Mouse (Mus musculus): ENCODE measurements around the gene Gm10715. TPM values are rescaled to one million over a fixed set of nuclear protein-coding genes. Genes with fewer than 3 reads are reported as not detected.
"Not testable (repeated sequence)": the region's sequence is repeated elsewhere in the genome, so short reads cannot be mapped to it uniquely, and the experiment has no call there.

The Gm10715 gene
- polyA plus RNA-seq, 1 experiment from 2014 or later = not detected

- not testable (repeated sequence) for H3K4me2 ChIP-seq (replicated peaks); H3K27ac ChIP-seq; H3K4me1 ChIP-seq (replicated peaks); H3K36me3 ChIP-seq; H3K4me3 ChIP-seq (replicated peaks); ATAC-seq; H3K9ac ChIP-seq; H3K9me3 ChIP-seq; H3K27me3 ChIP-seq (replicated peaks)
- 73% methylated on average over 6 of the region's 6 CpGs for WGBS
Measured at GRCm38 (mm10) chr9:3015896-3016295, 20.8 kb upstream of the Gm10715 start.

DNA sequence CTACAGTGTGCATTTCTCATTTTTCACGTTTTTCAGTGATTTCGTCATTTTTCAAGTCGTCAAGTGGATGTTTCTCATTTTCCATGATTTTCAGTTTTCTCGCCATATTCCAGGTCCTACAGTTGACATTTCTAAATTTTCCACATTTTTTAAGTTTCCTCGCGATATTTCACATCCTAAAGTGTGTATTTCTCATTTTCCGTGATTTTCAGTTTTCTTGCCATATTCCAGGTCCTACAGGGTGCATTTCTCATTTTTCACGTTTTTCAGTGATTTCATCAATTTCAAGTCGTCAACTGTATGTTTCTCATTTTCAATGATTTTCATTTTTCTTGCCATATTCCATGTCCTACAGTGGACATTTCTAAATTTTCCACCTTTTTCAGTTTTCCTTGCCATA lies 19.6 kb upstream of the Gm10715 start, which contains the start of gene Gm10719:
Gene Gm10719 (plus strand): TSS at position 301 of the 400 bp plus-strand sequence.
- ATAC-seq; H3K4me2 ChIP-seq (replicated peaks); H3K4me1 ChIP-seq (replicated peaks); H3K27ac ChIP-seq; H3K36me3 ChIP-seq; H3K4me3 ChIP-seq (replicated peaks); H3K9ac ChIP-seq; H3K27me3 ChIP-seq (replicated peaks); H3K9me3 ChIP-seq: not testable (repeated sequence)
- 89% methylated on average over 1 of the region's 9 CpGs for WGBS

- 61% methylated on average over 9 of the region's 9 CpGs for WGBS
- not testable (repeated sequence) for H3K4me3 ChIP-seq (replicated peaks); H3K4me2 ChIP-seq (replicated peaks); H3K9me3 ChIP-seq; H3K36me3 ChIP-seq; ATAC-seq; H3K27me3 ChIP-seq (replicated peaks); H3K9ac ChIP-seq; H3K4me1 ChIP-seq (replicated peaks); H3K27ac ChIP-seq
Measured at GRCm38 (mm10) chr9:3018944-3019343, 17.7 kb upstream of the Gm10715 start.

DNA sequence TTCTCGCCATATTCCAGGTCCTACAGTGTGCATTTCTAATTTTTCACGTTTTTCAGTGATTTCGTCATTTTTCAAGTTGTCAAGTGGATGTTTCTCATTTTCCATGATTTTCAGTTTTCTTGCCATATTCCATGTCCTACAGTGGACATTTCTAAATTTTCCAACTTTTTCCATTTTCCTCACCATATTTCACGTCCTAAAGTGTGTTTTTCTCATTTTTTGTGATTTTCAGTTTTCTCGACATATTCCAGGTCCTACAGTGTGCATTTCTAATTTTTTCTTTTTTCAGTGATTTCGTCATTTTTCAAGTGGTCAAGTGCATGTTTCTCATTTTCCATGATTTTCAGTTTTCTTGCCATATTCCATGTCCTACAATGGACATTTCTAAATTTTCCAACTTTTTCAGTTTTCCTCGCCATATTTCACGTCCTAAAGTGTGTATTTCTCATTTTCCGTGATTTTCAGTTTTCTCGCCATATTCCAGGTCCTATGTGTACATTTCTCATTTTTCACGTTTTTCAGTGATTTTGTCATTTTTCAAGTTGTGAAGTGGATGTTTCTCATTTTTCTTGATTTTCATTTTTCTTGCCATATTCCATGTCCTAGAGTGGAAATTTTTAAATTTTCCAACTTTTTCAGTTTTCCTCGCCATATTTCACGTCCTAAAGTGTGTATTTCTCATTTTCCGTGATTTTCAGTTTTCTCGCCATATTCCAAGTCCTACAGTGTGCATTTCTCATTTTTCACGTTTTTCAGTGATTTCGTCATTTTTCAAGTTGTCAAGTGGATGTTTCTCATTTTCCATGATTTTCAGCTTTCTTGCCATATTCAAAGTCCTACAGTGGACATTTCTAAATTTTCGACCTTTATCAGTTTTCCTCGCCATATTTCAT lies 16.6 kb upstream of the Gm10715 start:
- not testable (repeated sequence) for H3K27me3 ChIP-seq (replicated peaks); H3K36me3 ChIP-seq; H3K4me1 ChIP-seq (replicated peaks); H3K27ac ChIP-seq; H3K4me2 ChIP-seq (replicated peaks); H3K4me3 ChIP-seq (replicated peaks); H3K9me3 ChIP-seq; H3K9ac ChIP-seq
- ATAC-seq = peak; percentile 71; the same call in 1 of the 2 replicates
- 78% methylated on average over 17 of the region's 19 CpGs for WGBS

DNA sequence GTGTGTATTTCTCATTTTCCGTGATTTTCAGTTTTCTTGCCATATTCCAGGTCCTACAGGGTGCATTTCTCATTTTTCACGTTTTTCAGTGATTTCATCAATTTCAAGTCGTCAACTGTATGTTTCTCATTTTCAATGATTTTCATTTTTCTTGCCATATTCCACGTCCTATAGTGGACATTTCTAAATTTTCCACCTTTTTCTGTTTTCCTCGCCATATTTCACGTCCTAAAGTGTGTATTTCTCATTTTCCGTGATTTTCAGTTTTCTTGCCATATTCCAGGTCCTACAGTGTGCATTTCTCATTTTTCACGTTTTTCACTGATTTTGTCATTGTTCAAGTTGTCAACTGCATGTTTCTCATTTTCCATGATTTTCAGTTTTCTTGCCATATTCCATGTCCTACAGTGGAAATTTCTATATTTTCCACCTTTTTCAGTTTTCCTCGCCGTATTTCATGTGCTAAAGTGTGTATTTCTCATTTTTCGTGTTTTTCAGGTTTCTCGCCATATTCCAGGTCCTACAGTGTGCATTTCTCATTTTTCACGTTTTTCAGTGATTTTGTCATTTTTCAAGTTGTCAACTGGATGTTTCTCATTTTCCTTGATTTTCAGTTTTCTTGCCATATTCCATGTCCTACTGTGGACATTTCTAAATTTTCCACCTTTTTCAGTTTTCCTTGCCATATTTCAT lies 14.2 kb upstream of the Gm10715 start:
- not testable (repeated sequence) for H3K27me3 ChIP-seq (replicated peaks); H3K36me3 ChIP-seq; H3K27ac ChIP-seq; ATAC-seq; H3K4me2 ChIP-seq (replicated peaks); H3K4me1 ChIP-seq (replicated peaks); H3K4me3 ChIP-seq (replicated peaks); H3K9ac ChIP-seq; H3K9me3 ChIP-seq
- 75% methylated on average over 11 of the region's 13 CpGs for WGBS

- not testable (repeated sequence) for H3K9me3 ChIP-seq; H3K4me3 ChIP-seq (replicated peaks); H3K27me3 ChIP-seq (replicated peaks); H3K36me3 ChIP-seq; H3K4me2 ChIP-seq (replicated peaks); H3K9ac ChIP-seq; H3K27ac ChIP-seq; H3K4me1 ChIP-seq (replicated peaks); ATAC-seq
- WGBS = 74% methylated on average over 12 of the region's 13 CpGs
Measured at GRCm38 (mm10) chr9:3023312-3023984, 13.2 kb upstream of the Gm10715 start, which contains the start of gene Gm10718. Gene Gm10718, plus strand, starts transcription at chr9:3023547.

- H3K4me3 ChIP-seq (replicated peaks); H3K27ac ChIP-seq; H3K4me2 ChIP-seq (replicated peaks); H3K36me3 ChIP-seq; ATAC-seq; H3K27me3 ChIP-seq (replicated peaks); H3K9me3 ChIP-seq; H3K9ac ChIP-seq; H3K4me1 ChIP-seq (replicated peaks): not testable (repeated sequence)
- WGBS = 78% methylated on average over 16 of the region's 16 CpGs
Measured at GRCm38 (mm10) chr9:3023985-3024648, 12.6 kb upstream of the Gm10715 start.

- H3K9me3 ChIP-seq; ATAC-seq; H3K27ac ChIP-seq; H3K27me3 ChIP-seq (replicated peaks); H3K9ac ChIP-seq; H3K4me2 ChIP-seq (replicated peaks); H3K36me3 ChIP-seq; H3K4me1 ChIP-seq (replicated peaks); H3K4me3 ChIP-seq (replicated peaks): not testable (repeated sequence)
- 71% methylated on average over 12 of the region's 12 CpGs for WGBS
Measured at GRCm38 (mm10) chr9:3024912-3025467, 11.7 kb upstream of the Gm10715 start, which contains the start of gene Gm10717. Gene Gm10717, plus strand, starts transcription at chr9:3025417.

DNA sequence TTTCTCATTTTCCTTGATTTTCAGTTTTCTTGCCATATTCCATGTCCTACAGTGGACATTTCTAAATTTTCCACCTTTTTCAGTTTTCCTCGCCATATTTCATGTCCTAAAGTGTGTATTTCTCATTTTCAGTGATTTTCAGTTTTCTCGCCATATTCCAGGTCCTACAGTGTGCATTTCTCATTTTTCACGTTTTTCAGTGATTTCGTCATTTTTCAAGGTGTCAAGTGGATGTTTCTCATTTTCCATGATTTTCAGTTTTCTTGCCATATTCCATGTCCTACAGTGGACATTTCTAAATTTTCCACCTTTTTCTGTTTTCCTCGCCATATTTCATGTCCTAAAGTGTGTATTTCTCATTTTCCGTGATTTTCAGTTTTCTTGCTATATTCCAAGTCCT lies 11.0 kb upstream of the Gm10715 start:
- WGBS = 72% methylated on average over 5 of the region's 6 CpGs

GRCm38 (mm10) chr9:3026136-3026535 lies 10.5 kb upstream of the Gm10715 start:
- H3K27me3 ChIP-seq (replicated peaks); H3K4me3 ChIP-seq (replicated peaks); H3K9me3 ChIP-seq; H3K27ac ChIP-seq; H3K36me3 ChIP-seq; H3K4me1 ChIP-seq (replicated peaks); ATAC-seq; H3K4me2 ChIP-seq (replicated peaks); H3K9ac ChIP-seq: not testable (repeated sequence)
- 73% methylated on average over 5 of the region's 5 CpGs for WGBS

More for the DNA sequence above, 11.0 kb upstream of the Gm10715 start:
- H3K9me3 ChIP-seq; ATAC-seq; H3K4me2 ChIP-seq (replicated peaks); H3K27ac ChIP-seq; H3K9ac ChIP-seq; H3K27me3 ChIP-seq (replicated peaks); H3K36me3 ChIP-seq; H3K4me1 ChIP-seq (replicated peaks); H3K4me3 ChIP-seq (replicated peaks): not testable (repeated sequence)

- not testable (repeated sequence) for H3K4me2 ChIP-seq (replicated peaks); H3K9ac ChIP-seq; ATAC-seq; H3K27me3 ChIP-seq (replicated peaks); H3K9me3 ChIP-seq; H3K36me3 ChIP-seq; H3K4me3 ChIP-seq (replicated peaks); H3K4me1 ChIP-seq (replicated peaks); H3K27ac ChIP-seq
- WGBS = 66% methylated on average over 9 of the region's 9 CpGs
Measured at GRCm38 (mm10) chr9:3026741-3027140, 9.9 kb upstream of the Gm10715 start.

GRCm38 (mm10) chr9:3027200-3027599 lies 9.5 kb upstream of the Gm10715 start:
- not testable (repeated sequence) for H3K9me3 ChIP-seq; H3K9ac ChIP-seq; H3K36me3 ChIP-seq; H3K4me3 ChIP-seq (replicated peaks); H3K4me1 ChIP-seq (replicated peaks); H3K27ac ChIP-seq; H3K4me2 ChIP-seq (replicated peaks); H3K27me3 ChIP-seq (replicated peaks); ATAC-seq
- 69% methylated on average over 9 of the region's 9 CpGs for WGBS
